Mouse (Mus musculus) heart, postnatal 0 days (tissue): ENCODE measurements around the gene Nipal4. TPM values are rescaled to one million over a fixed set of nuclear protein-coding genes. Genes with fewer than 3 reads are reported as not detected.

ENCODE experiments used
- ATAC-seq: fragments of 200-750 bp; cut with Nextera tagmentation; 2 replicates; pipeline ENCODE4 v1.8.0; 2017; ENCODE audit warnings: low read depth, moderate number of reproducible peaks, moderate library complexity; ENCODE audit not compliant: insufficient read depth
- DNase-seq: peaks from one replicate; pipeline ENCODE4 v3.0.0-alpha.2; 2016; ENCODE audit warnings: low spot score
- H3K27ac ChIP-seq: fragments of 300-500 bp; sonication (generic); 2 replicates; pipeline ENCODE4 v1.5.1; 2014; ENCODE audit warnings: low read depth, mild to moderate bottlenecking
- H3K27me3 ChIP-seq: fragments of 300-500 bp; sonication (generic); 2 replicates; pipeline ENCODE4 v1.6.1; 2014; ENCODE audit warnings: low read length, mixed read lengths; ENCODE audit not compliant: control insufficient read depth, insufficient read depth
- H3K36me3 ChIP-seq: fragments of 300-500 bp; sonication (generic); replicated peaks from 2 replicates; pipeline ENCODE4 v1.6.1; 2014; ENCODE audit warnings: low read length, mixed read lengths; ENCODE audit not compliant: control insufficient read depth, insufficient read depth
- H3K4me1 ChIP-seq: fragments of 300-500 bp; sonication (generic); 2 replicates; pipeline ENCODE4 v1.6.1; 2014; ENCODE audit warnings: antibody characterized with exemption; ENCODE audit not compliant: control insufficient read depth, insufficient read depth
- H3K4me2 ChIP-seq: fragments of 300-500 bp; sonication (generic); 2 replicates; pipeline ENCODE4 v1.6.1; 2014; ENCODE audit warnings: low read depth, mild to moderate bottlenecking, low read length, moderate library complexity
- H3K4me3 ChIP-seq: fragments of 300-500 bp; sonication (generic); 2 replicates; pipeline ENCODE4 v1.5.1; 2014; ENCODE audit warnings: low read depth, low read length
- H3K9ac ChIP-seq: fragments of 300-500 bp; sonication (generic); replicated peaks from 2 replicates; pipeline ENCODE4 v1.6.1; 2014; ENCODE audit warnings: low read depth, low read length, mixed read lengths
- H3K9me3 ChIP-seq: fragments of 300-500 bp; sonication (generic); replicated peaks from 2 replicates; pipeline ENCODE4 v1.6.1; 2016; ENCODE audit warnings: low read length; ENCODE audit not compliant: control insufficient read depth
- CTCF ChIP-seq: IDR thresholded peaks from 2 replicates; pipeline ENCODE4 v1.5.1; 2016; ENCODE audit warnings: antibody characterized with exemption, control low read depth, low read depth
- EP300 ChIP-seq: IDR thresholded peaks from 2 replicates; pipeline ENCODE4 v1.6.1; 2016; ENCODE audit warnings: antibody characterized with exemption, low read depth
- WGBS: fragments of 180-500 bp; shearing (Covaris S2); extraction: QIAGEN DNeasy Blood & Tissue Kit; methylation state at CpG from one replicate; pipeline ENCODE4 v1.1.7; 2014; 5-methylcytosine and 5-hydroxymethylcytosine counted together
- polyA plus RNA-seq: library from polyadenylated mRNA; unstranded; fragments of >200 nt; fragmentation: Nextera tagmentation; extraction: Ambion mirVana; gene quantifications from 2 replicates; pipeline ENCODE4 v1.2.1, GENCODE M21; 2015
- total RNA-seq: library from RNA; depleted of rRNA; stranded (reverse); fragments of >200 nt; gene quantifications from 2 replicates; pipeline ENCODE4 v1.2.3, GENCODE M21; 2014; ENCODE audit warnings: low replicate concordance

The Nipal4 gene
- total and polyA plus RNA-seq, 2 experiments from 2014 or later, result 2.5 to 10.9 TPM

DNA sequence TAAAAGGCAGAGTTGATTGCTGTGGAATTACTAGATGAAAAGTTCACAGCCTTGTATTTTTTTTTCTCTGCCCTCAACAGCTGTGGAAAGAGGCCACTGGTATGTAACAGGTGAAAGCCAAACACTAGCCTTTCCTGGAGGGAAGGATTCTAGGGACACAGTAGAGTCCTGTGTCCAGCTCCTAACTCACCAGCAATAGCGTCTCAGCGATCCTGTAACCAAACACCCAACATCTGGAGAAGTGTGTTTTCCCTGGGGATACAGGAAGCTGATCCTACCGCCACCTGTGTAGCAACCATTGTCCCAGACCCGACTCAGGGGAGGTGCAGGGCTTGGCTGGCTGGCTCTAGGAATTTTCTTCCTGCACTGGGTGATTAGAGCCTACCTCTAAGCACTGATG, 46.7 kb downstream of the Nipal4 start:
- Histone ChIP-seq H3K4me2 (no peak overlapping the region), H3K36me3 (peaks cover 96% of the 10 kb centered on the region), H3K27ac (no peak overlapping the region), H3K4me3 (no peak overlapping the region), H3K27me3 (no peaks in the 10 kb centered on the region), H3K4me1 (peaks cover 9% of the 10 kb centered on the region), H3K9ac (no peak overlapping the region), H3K9me3 (no peaks in the 10 kb centered on the region)
- no peak for TF ChIP-seq CTCF
- no peak for TF ChIP-seq EP300
- 51% methylated on average over 4 of the region's 4 CpGs for WGBS
- ATAC-seq (no peak), DNase-seq (no peak)

- 92% methylated on average over 2 of the region's 2 CpGs for WGBS
- H3K27me3 ChIP-seq, result no peaks in the 10 kb centered on the region
- H3K4me2 ChIP-seq, result no peak overlapping the region
- H3K4me1 ChIP-seq, result peaks cover 16% of the 10 kb centered on the region
- ATAC-seq (no peak), DNase-seq (no peak)
- H3K27ac ChIP-seq, result no peak overlapping the region
- no peak overlapping the region for H3K4me3 ChIP-seq
- H3K9ac ChIP-seq, result no peak overlapping the region
- peaks cover 87% of the 10 kb centered on the region for H3K36me3 ChIP-seq
- no peaks in the 10 kb centered on the region for H3K9me3 ChIP-seq
- TF ChIP-seq CTCF (no peak), EP300 (no peak)
These were observed 49.8 kb downstream of the Nipal4 start for GRCm38 (mm10) chr11:46116510-46116909.

- Histone ChIP-seq H3K4me2 (no peak overlapping the region), H3K4me3 (no peak overlapping the region), H3K27me3 (no peaks in the 10 kb centered on the region), H3K9ac (no peak overlapping the region), H3K4me1 (peaks cover 24% of the 10 kb centered on the region), H3K27ac (no peak overlapping the region), H3K36me3 (peaks cover 79% of the 10 kb centered on the region), H3K9me3 (no peaks in the 10 kb centered on the region)
- DNase-seq (no peak), ATAC-seq (no peak)
- TF ChIP-seq EP300 (no peak), CTCF (no peak)
- WGBS, result 67% methylated on average over 9 of the region's 9 CpGs
These were observed 50.7 kb downstream of the Nipal4 start for GRCm38 (mm10) chr11:46115411-46116173.

- DNase-seq, result no peak
- Histone ChIP-seq H3K9ac (no peak overlapping the region), H3K36me3 (peaks cover 73% of the 10 kb centered on the region), H3K4me3 (no peak overlapping the region), H3K4me1 (peaks cover 29% of the 10 kb centered on the region), H3K9me3 (no peaks in the 10 kb centered on the region), H3K27ac (0 out of 2 replicates have a peak overlapping the region, but pooled peaks have one; percentile 6), H3K27me3 (no peaks in the 10 kb centered on the region), H3K4me2 (no peak overlapping the region)
- no peak for TF ChIP-seq CTCF
- TF ChIP-seq EP300, result no peak
- 89% methylated on average over 4 of the region's 4 CpGs for WGBS
- no peak for ATAC-seq
These were observed 51.3 kb downstream of the Nipal4 start for GRCm38 (mm10) chr11:46115011-46115410.

- TF ChIP-seq EP300 (no peak), CTCF (no peak)
- 93% methylated on average over 7 of the region's 7 CpGs for WGBS
- Histone ChIP-seq H3K27ac (no peak overlapping the region), H3K4me1 (peaks cover 37% of the 10 kb centered on the region), H3K4me3 (no peak overlapping the region), H3K36me3 (peaks cover 65% of the 10 kb centered on the region), H3K27me3 (no peaks in the 10 kb centered on the region), H3K9ac (no peak overlapping the region), H3K4me2 (no peak overlapping the region), H3K9me3 (no peaks in the 10 kb centered on the region)
- no peak for DNase-seq
- ATAC-seq, result no peak
These were observed 52.1 kb downstream of the Nipal4 start for GRCm38 (mm10) chr11:46114221-46114620.

- no peak overlapping the region for H3K4me3 ChIP-seq
- 0 out of 2 replicates have a peak overlapping the region, but pooled peaks have one; percentile 6 for H3K27ac ChIP-seq
- no peak for ATAC-seq
- WGBS, result 82% methylated on average over 3 of the region's 3 CpGs
- H3K9me3 ChIP-seq, result no peaks in the 10 kb centered on the region
- no peaks in the 10 kb centered on the region for H3K27me3 ChIP-seq
- H3K36me3 ChIP-seq, result peaks cover 56% of the 10 kb centered on the region
- peaks cover 38% of the 10 kb centered on the region for H3K4me1 ChIP-seq
- no peak for DNase-seq
- TF ChIP-seq CTCF (no peak), EP300 (no peak)
- no peak overlapping the region for H3K4me2 ChIP-seq
- H3K9ac ChIP-seq, result no peak overlapping the region
These were observed 53.1 kb downstream of the Nipal4 start for GRCm38 (mm10) chr11:46113211-46113610.
